Mouse (Mus musculus): ENCODE data around the gene Grin1. TPM values are rescaled to one million over a fixed set of nuclear protein-coding genes. Genes with fewer than 3 reads are reported as not detected.
A peak's percentile ranks its signal among the peaks of the same experiment; 100 is the strongest.
"Not testable (repeated sequence)": the region's sequence is repeated elsewhere in the genome, so short reads cannot be mapped to it uniquely, and the experiment has no call there.

The Grin1 gene
- polyA plus RNA-seq, 1 experiment from 2014 or later: 57.2 TPM

DNA sequence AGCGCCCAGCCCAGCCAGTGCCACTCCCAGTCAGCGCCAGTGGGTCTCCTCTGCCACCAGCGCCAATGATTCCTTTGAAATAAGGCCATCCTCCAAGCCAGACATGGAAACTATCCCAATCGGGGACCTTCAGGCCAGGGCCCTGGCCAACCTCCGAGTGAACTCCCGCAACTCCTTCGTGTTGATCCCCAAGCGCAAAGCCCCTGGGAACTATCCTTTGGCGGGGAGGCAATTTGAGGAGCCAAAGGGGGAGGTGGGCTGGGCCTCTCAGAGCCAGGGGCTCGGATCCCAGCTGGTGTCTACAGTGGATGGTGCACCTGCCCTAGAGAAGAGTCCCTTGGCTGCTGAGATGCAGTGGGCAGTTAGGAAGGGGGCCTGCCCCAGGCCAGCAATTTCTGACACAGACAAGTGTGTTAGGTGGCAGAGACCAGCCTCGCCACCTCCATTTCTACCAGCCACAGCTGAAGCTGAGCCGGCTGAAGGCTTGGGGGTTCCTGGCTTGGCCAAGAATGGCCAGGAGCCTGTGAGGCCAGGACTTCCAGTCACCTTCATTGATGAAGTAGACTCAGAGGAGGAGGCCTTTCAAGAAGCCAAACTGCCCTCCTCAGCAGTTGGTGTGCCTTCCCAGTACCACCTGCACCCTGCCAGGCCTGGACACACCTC, 55.2 kb downstream of the Grin1 start:
- Histone ChIP-seq H3K9me3 (ENCODE audit: control insufficient read depth, low read length) (no peaks in the 10 kb centered on the region), H3K4me3 (replicated peaks; ENCODE audit: low read length) (peak overlapping the region; percentile 84), H3K4me1 (replicated peaks; ENCODE audit: control insufficient read depth, insufficient read depth, low read length) (peaks cover 45% of the 10 kb centered on the region), H3K4me2 (replicated peaks) (peak overlapping the region; percentile 100), H3K36me3 (replicated peaks; ENCODE audit: control insufficient read depth, insufficient read depth) (peaks cover 7% of the 10 kb centered on the region), H3K27ac (0 out of 2 replicates have a peak overlapping the region, but pooled peaks have one; percentile 79), H3K27me3 (ENCODE audit: control insufficient read depth, insufficient read depth, low read length) (0 out of 2 replicates have a peak, but pooled peaks cover 6% of the 10 kb centered on the region), H3K9ac (peak overlapping the region; percentile 83)
- ATAC-seq (ENCODE audit: low FRiP score): no peak
- DNase-seq (ENCODE audit: low spot score): no peak
- WGBS: 18% methylated on average over 12 of the region's 12 CpGs

- peak overlapping the region; percentile 84 for H3K4me3 ChIP-seq (replicated peaks; ENCODE audit: low read length)
- H3K27me3 ChIP-seq (ENCODE audit: control insufficient read depth, insufficient read depth, low read length): 0 out of 2 replicates have a peak, but pooled peaks cover 6% of the 10 kb centered on the region
- H3K4me2 ChIP-seq (replicated peaks): peak overlapping the region; percentile 100
- H3K27ac ChIP-seq: peak overlapping the region; percentile 79
- H3K36me3 ChIP-seq (replicated peaks; ENCODE audit: control insufficient read depth, insufficient read depth): peaks cover 4% of the 10 kb centered on the region
- under 1% methylated on average over 81 of the region's 82 CpGs for WGBS
- peak overlapping the region; percentile 83 for H3K9ac ChIP-seq
- no peaks in the 10 kb centered on the region for H3K9me3 ChIP-seq (ENCODE audit: control insufficient read depth, low read length)
- DNase-seq (ENCODE audit: low spot score) (no peak), ATAC-seq (ENCODE audit: low FRiP score) (peak; percentile 46)
- H3K4me1 ChIP-seq (replicated peaks; ENCODE audit: control insufficient read depth, insufficient read depth, low read length): peaks cover 45% of the 10 kb centered on the region
Observed at GRCm38 (mm10) chr2:25262795-25263622, 56.0 kb downstream of the Grin1 start.

GRCm38 (mm10) chr2:25262291-25262767, 56.7 kb downstream of the Grin1 start, which contains the start of gene Tprn:
Gene Tprn, plus strand, starts transcription at chr2:25262618.
- H3K9ac ChIP-seq: peak within 1 kb of the TSS; percentile 83

GRCm38 (mm10) chr2:25261870-25262269, 57.1 kb downstream of the Grin1 start:
- Histone ChIP-seq H3K4me1 (replicated peaks; ENCODE audit: control insufficient read depth, insufficient read depth, low read length) (peaks cover 37% of the 10 kb centered on the region), H3K36me3 (replicated peaks; ENCODE audit: control insufficient read depth, insufficient read depth) (no peaks in the 10 kb centered on the region), H3K27me3 (ENCODE audit: control insufficient read depth, insufficient read depth, low read length) (0 out of 2 replicates have a peak, but pooled peaks cover 6% of the 10 kb centered on the region), H3K4me2 (replicated peaks) (peak overlapping the region; percentile 100), H3K9me3 (ENCODE audit: control insufficient read depth, low read length) (no peaks in the 10 kb centered on the region), H3K27ac (peak overlapping the region; percentile 80), H3K9ac (peak overlapping the region; percentile 61), H3K4me3 (replicated peaks; ENCODE audit: low read length) (peak overlapping the region; percentile 84)
- DNase-seq (ENCODE audit: low spot score) (no peak), ATAC-seq (ENCODE audit: low FRiP score) (no peak)
- WGBS: 54% methylated on average over 11 of the region's 12 CpGs

More at GRCm38 (mm10) chr2:25262291-25262767, 56.7 kb downstream of the Grin1 start, which contains the start of gene Tprn:
- DNase-seq (ENCODE audit: low spot score) (peak; percentile 93), ATAC-seq (ENCODE audit: low FRiP score) (peak; percentile 98)
- H3K4me3 ChIP-seq (replicated peaks; ENCODE audit: low read length): peak within 1 kb of the TSS; percentile 84
- H3K36me3 ChIP-seq (replicated peaks; ENCODE audit: control insufficient read depth, insufficient read depth): no peaks in the 10 kb centered on the region
- H3K9me3 ChIP-seq (ENCODE audit: control insufficient read depth, low read length): no peaks in the 10 kb centered on the region
- peak within 1 kb of the TSS; percentile 100 for H3K4me2 ChIP-seq (replicated peaks)
- H3K27ac ChIP-seq: peak within 1 kb of the TSS; percentile 80
- H3K27me3 ChIP-seq (ENCODE audit: control insufficient read depth, insufficient read depth, low read length): 0 out of 2 replicates have a peak, but pooled peaks cover 6% of the 10 kb centered on the region
- peaks cover 41% of the 10 kb centered on the region for H3K4me1 ChIP-seq (replicated peaks; ENCODE audit: control insufficient read depth, insufficient read depth, low read length)
- under 1% methylated on average over 27 of the region's 39 CpGs for WGBS

DNA sequence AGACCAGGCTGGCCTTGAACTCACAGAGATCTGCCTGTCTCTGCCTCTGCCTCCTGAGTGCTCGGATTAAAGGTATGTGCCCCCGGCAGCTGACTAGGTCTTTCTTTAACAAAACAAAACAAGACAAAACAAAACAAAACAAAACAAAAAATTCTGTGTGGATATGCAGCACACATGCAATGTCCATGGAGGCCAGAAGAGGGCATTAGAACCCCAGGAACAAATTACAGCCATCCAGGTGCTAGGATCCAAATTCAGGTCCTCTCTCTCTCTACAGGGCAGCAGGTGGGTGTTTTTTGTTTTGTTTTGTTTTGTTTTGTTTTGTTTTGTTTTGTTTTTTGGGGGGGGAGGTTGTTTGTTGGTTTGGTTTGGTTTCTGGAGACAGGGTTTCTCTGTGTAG, 60.1 kb downstream of the Grin1 start:
- WGBS: 47% methylated on average over 2 of the region's 2 CpGs
- Histone ChIP-seq H3K9ac (no peak overlapping the region), H3K27me3 (ENCODE audit: control insufficient read depth, insufficient read depth, low read length) (0 out of 2 replicates have a peak, but pooled peaks cover under 1% of the 10 kb centered on the region), H3K4me3 (replicated peaks; ENCODE audit: low read length) (no peak overlapping the region), H3K36me3 (replicated peaks; ENCODE audit: control insufficient read depth, insufficient read depth) (no peaks in the 10 kb centered on the region), H3K27ac (no peak overlapping the region), H3K4me1 (replicated peaks; ENCODE audit: control insufficient read depth, insufficient read depth, low read length) (peaks cover 23% of the 10 kb centered on the region), H3K4me2 (replicated peaks) (no peak overlapping the region), H3K9me3 (ENCODE audit: control insufficient read depth, low read length) (no peaks in the 10 kb centered on the region)
- no peak for ATAC-seq (ENCODE audit: low FRiP score)
- no peak for DNase-seq (ENCODE audit: low spot score)

- H3K4me1 ChIP-seq (replicated peaks; ENCODE audit: control insufficient read depth, insufficient read depth, low read length): peaks cover 15% of the 10 kb centered on the region
- not testable (repeated sequence) for H3K27me3 ChIP-seq (ENCODE audit: control insufficient read depth, insufficient read depth, low read length); H3K4me3 ChIP-seq (replicated peaks; ENCODE audit: low read length); H3K36me3 ChIP-seq (replicated peaks; ENCODE audit: control insufficient read depth, insufficient read depth); H3K9me3 ChIP-seq (ENCODE audit: control insufficient read depth, low read length); ATAC-seq (ENCODE audit: low FRiP score); DNase-seq (ENCODE audit: low spot score); H3K4me2 ChIP-seq (replicated peaks); H3K9ac ChIP-seq; H3K27ac ChIP-seq
- WGBS: 91% methylated on average over 5 of the region's 5 CpGs
Observed at GRCm38 (mm10) chr2:25257250-25257649, 61.7 kb downstream of the Grin1 start.

DNA sequence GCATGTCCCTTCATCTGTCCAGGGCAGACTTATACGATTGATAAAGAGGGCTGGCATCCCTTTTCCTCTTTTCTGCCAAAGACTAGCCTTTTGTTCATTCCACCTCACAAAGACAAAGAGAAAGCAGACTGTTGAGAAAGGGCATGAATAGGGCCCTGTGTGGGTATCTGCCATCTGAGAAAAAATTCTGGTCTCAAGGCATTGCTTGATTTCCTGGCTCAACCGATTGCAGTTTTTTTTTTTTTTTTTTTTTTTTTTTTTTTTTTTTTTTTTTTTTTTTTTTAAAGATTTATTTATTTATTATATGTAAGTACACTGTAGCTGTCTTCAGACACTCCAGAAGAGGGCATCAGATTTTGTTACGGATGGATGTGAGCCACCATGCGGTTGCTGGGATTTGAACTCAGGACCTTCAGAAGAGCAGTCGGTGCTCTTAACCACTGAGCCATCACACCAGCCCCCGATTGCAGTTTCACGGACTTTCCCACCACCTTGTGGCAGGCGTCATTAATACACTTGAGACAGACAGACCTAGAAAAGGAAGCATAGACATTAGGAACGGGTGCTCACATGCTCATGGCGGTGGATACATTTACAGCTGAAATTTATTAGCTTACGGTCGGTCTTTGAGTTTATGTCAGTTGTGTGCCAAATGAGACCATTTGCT, 62.4 kb downstream of the Grin1 start:
- Histone ChIP-seq H3K4me2 (replicated peaks) (peak overlapping the region; percentile 100), H3K9ac (peak overlapping the region; percentile 73), H3K36me3 (replicated peaks; ENCODE audit: control insufficient read depth, insufficient read depth) (peaks cover 12% of the 10 kb centered on the region), H3K4me1 (replicated peaks; ENCODE audit: control insufficient read depth, insufficient read depth, low read length) (peaks cover 15% of the 10 kb centered on the region), H3K4me3 (replicated peaks; ENCODE audit: low read length) (peak overlapping the region; percentile 70)
- not testable (repeated sequence) for H3K27me3 ChIP-seq (ENCODE audit: control insufficient read depth, insufficient read depth, low read length); H3K9me3 ChIP-seq (ENCODE audit: control insufficient read depth, low read length); DNase-seq (ENCODE audit: low spot score); ATAC-seq (ENCODE audit: low FRiP score); H3K27ac ChIP-seq
- WGBS: 61% methylated on average over 11 of the region's 12 CpGs

- peak; percentile 90 for ATAC-seq (ENCODE audit: low FRiP score)
- H3K9me3 ChIP-seq (ENCODE audit: control insufficient read depth, low read length): no peaks in the 10 kb centered on the region
- peak within 1 kb of the TSS; percentile 100 for H3K4me2 ChIP-seq (replicated peaks)
- H3K36me3 ChIP-seq (replicated peaks; ENCODE audit: control insufficient read depth, insufficient read depth): peaks cover 23% of the 10 kb centered on the region
- H3K27me3 ChIP-seq (ENCODE audit: control insufficient read depth, insufficient read depth, low read length): no peaks in the 10 kb centered on the region
- under 1% methylated on average over 39 of the region's 39 CpGs for WGBS
- H3K27ac ChIP-seq: peak within 1 kb of the TSS; percentile 72
- H3K4me1 ChIP-seq (replicated peaks; ENCODE audit: control insufficient read depth, insufficient read depth, low read length): peaks cover 15% of the 10 kb centered on the region
- DNase-seq (ENCODE audit: low spot score): peak; percentile 94
- H3K9ac ChIP-seq: peak within 1 kb of the TSS; percentile 73
- peak within 1 kb of the TSS; percentile 70 for H3K4me3 ChIP-seq (replicated peaks; ENCODE audit: low read length)
Observed at GRCm38 (mm10) chr2:25255284-25255779, 63.7 kb downstream of the Grin1 start, which contains the start of gene Tmem203. Gene Tmem203, plus strand, starts transcription at chr2:25255439.

All from hindbrain, embryonic 14.5 days (tissue).